Mouse (Mus musculus) liver, embryonic 11.5 days (tissue): Measurements from ENCODE around the gene Nell1. TPM values are rescaled to one million over a fixed set of nuclear protein-coding genes. Genes with fewer than 3 reads are reported as not detected.

Source experiments
- ATAC-seq: fragments of 200-750 bp; cut with Nextera tagmentation; replicated peaks from 2 replicates; pipeline ENCODE4 v1.8.0; 2017; ENCODE audit warnings: moderate number of reproducible peaks, mild to moderate bottlenecking, moderate TSS enrichment, moderate library complexity; ENCODE audit not compliant: low FRiP score
- DNase-seq: peaks from one replicate; pipeline ENCODE4 v3.0.0-alpha.2; 2017; ENCODE audit warnings: low spot score
- H3K27ac ChIP-seq: fragments of 300-500 bp; sonication (generic); 2 replicates; pipeline ENCODE4 v1.5.1; 2014; ENCODE audit warnings: mild to moderate bottlenecking, low read depth, low read length, control low read depth
- H3K27me3 ChIP-seq: fragments of 300-500 bp; sonication (generic); replicated peaks from 2 replicates; pipeline ENCODE4 v1.6.1; 2014; ENCODE audit warnings: low read length, mixed read lengths; ENCODE audit not compliant: control insufficient read depth, insufficient read depth
- H3K36me3 ChIP-seq: fragments of 300-500 bp; sonication (generic); 2 replicates; pipeline ENCODE4 v1.6.1; 2014; ENCODE audit warnings: mild to moderate bottlenecking, low read length, moderate library complexity, mixed read lengths; ENCODE audit not compliant: control insufficient read depth, insufficient read depth
- H3K4me1 ChIP-seq: fragments of 300-500 bp; sonication (generic); replicated peaks from 2 replicates; pipeline ENCODE4 v1.6.1; 2014; ENCODE audit warnings: low read length, mixed read lengths; ENCODE audit not compliant: control insufficient read depth, insufficient read depth
- H3K4me2 ChIP-seq: fragments of 300-500 bp; sonication (generic); 2 replicates; pipeline ENCODE4 v1.6.1; 2014; ENCODE audit warnings: mild to moderate bottlenecking, control low read depth, moderate library complexity
- H3K4me3 ChIP-seq: fragments of 300-500 bp; sonication (generic); 2 replicates; pipeline ENCODE4 v1.5.1; 2014; ENCODE audit warnings: low read depth, low read length, control low read depth
- H3K9ac ChIP-seq: fragments of 300-500 bp; sonication (generic); 2 replicates; pipeline ENCODE4 v1.6.1; 2014; ENCODE audit warnings: low read depth, low read length, control low read depth
- H3K9me3 ChIP-seq: fragments of 300-500 bp; sonication (generic); 2 replicates; pipeline ENCODE4 v1.6.1; 2016; ENCODE audit warnings: low read length, inconsistent platforms, mixed read lengths; ENCODE audit not compliant: control insufficient read depth
- WGBS: fragments of 180-500 bp; shearing (Covaris S2); extraction: QIAGEN DNeasy Blood & Tissue Kit; methylation state at CpG from one replicate; pipeline ENCODE4 v1.1.7; 2014; 5-methylcytosine and 5-hydroxymethylcytosine counted together
- polyA plus RNA-seq: library from polyadenylated mRNA; unstranded; fragments of >200 nt; fragmentation: Nextera tagmentation; extraction: Ambion mirVana; gene quantifications from 2 replicates; pipeline ENCODE4 v1.2.1, GENCODE M21; 2014

Gene Nell1
- polyA plus RNA-seq, 1 experiment from 2014 or later = 1.7 TPM

- Histone ChIP-seq H3K4me1 (no peaks in the 10 kb centered on the region), H3K9ac (no peak overlapping the region), H3K9me3 (no peaks in the 10 kb centered on the region), H3K27me3 (no peaks in the 10 kb centered on the region), H3K27ac (no peak overlapping the region), H3K4me2 (no peak overlapping the region), H3K36me3 (no peaks in the 10 kb centered on the region), H3K4me3 (no peak overlapping the region)
- WGBS = 56% methylated on average over 4 of the region's 4 CpGs
- ATAC-seq (no peak), DNase-seq (no peak)
These were observed 21.0 kb upstream of the Nell1 start for GRCm38 (mm10) chr7:49953546-49954181.

- no peak overlapping the region for H3K27ac ChIP-seq
- H3K9ac ChIP-seq = no peak overlapping the region
- H3K36me3 ChIP-seq = no peaks in the 10 kb centered on the region
- DNase-seq = no peak
- no peak for ATAC-seq
- 74% methylated on average over 7 of the region's 7 CpGs for WGBS
- H3K4me2 ChIP-seq = no peak overlapping the region
- no peak overlapping the region for H3K4me3 ChIP-seq
- no peaks in the 10 kb centered on the region for H3K4me1 ChIP-seq
- H3K27me3 ChIP-seq = no peaks in the 10 kb centered on the region
- no peaks in the 10 kb centered on the region for H3K9me3 ChIP-seq
These were observed 19.8 kb upstream of the Nell1 start for GRCm38 (mm10) chr7:49954834-49955233.

GRCm38 (mm10) chr7:49957142-49957541 is 17.5 kb upstream of the Nell1 start:
- 64% methylated on average over 3 of the region's 3 CpGs for WGBS
- no peak for ATAC-seq
- H3K27ac ChIP-seq = no peak overlapping the region

GRCm38 (mm10) chr7:49963764-49964163 is 10.9 kb upstream of the Nell1 start:
- WGBS = 82% methylated on average over 2 of the region's 2 CpGs
- no peaks in the 10 kb centered on the region for H3K36me3 ChIP-seq
- H3K4me3 ChIP-seq = no peak overlapping the region
- H3K9ac ChIP-seq = no peak overlapping the region
- ATAC-seq = no peak
- H3K4me1 ChIP-seq = no peaks in the 10 kb centered on the region
- no peaks in the 10 kb centered on the region for H3K27me3 ChIP-seq
- H3K4me2 ChIP-seq = no peak overlapping the region
- no peak overlapping the region for H3K27ac ChIP-seq
- DNase-seq = no peak
- H3K9me3 ChIP-seq = no peaks in the 10 kb centered on the region

More at GRCm38 (mm10) chr7:49957142-49957541, 17.5 kb upstream of the Nell1 start:
- Histone ChIP-seq H3K36me3 (no peaks in the 10 kb centered on the region), H3K9ac (no peak overlapping the region), H3K9me3 (no peaks in the 10 kb centered on the region), H3K4me2 (no peak overlapping the region), H3K4me3 (no peak overlapping the region), H3K27me3 (no peaks in the 10 kb centered on the region), H3K4me1 (no peaks in the 10 kb centered on the region)
- DNase-seq = no peak

- Histone ChIP-seq H3K4me3 (no peak overlapping the region), H3K4me2 (no peak overlapping the region), H3K36me3 (no peaks in the 10 kb centered on the region), H3K4me1 (no peaks in the 10 kb centered on the region), H3K27ac (no peak overlapping the region), H3K9me3 (no peaks in the 10 kb centered on the region), H3K9ac (no peak overlapping the region), H3K27me3 (peaks cover 10% of the 10 kb centered on the region)
- 41% methylated on average over 4 of the region's 4 CpGs for WGBS
- DNase-seq = no peak
- ATAC-seq = no peak
These were observed 5.1 kb upstream of the Nell1 start for GRCm38 (mm10) chr7:49969516-49969915.

GRCm38 (mm10) chr7:49975441-49976121 is 917 bp downstream of the Nell1 start:
- no peaks in the 10 kb centered on the region for H3K4me1 ChIP-seq
- no peaks in the 10 kb centered on the region for H3K9me3 ChIP-seq
- peaks cover 48% of the 10 kb centered on the region for H3K27me3 ChIP-seq
- H3K4me2 ChIP-seq = peak overlapping the region; percentile 69
- H3K36me3 ChIP-seq = no peaks in the 10 kb centered on the region
- H3K27ac ChIP-seq = no peak overlapping the region
- WGBS = 2% methylated on average over 40 of the region's 40 CpGs
- no peak overlapping the region for H3K9ac ChIP-seq
- no peak for ATAC-seq
- no peak for DNase-seq
- H3K4me3 ChIP-seq = peak overlapping the region; percentile 48

- no peak overlapping the region for H3K4me3 ChIP-seq
- DNase-seq = no peak
- H3K27ac ChIP-seq = no peak overlapping the region
- ATAC-seq = no peak
- H3K4me2 ChIP-seq = no peak overlapping the region
- whole genome bisulfite sequencing = 24% methylated on average over 9 of the region's 9 CpGs
- H3K4me1 ChIP-seq = no peaks in the 10 kb centered on the region
- no peak overlapping the region for H3K9ac ChIP-seq
- H3K9me3 ChIP-seq = no peaks in the 10 kb centered on the region
- no peaks in the 10 kb centered on the region for H3K36me3 ChIP-seq
- peaks cover 16% of the 10 kb centered on the region for H3K27me3 ChIP-seq
These were observed 7.0 kb downstream of the Nell1 start for GRCm38 (mm10) chr7:49981511-49982227.

GRCm38 (mm10) chr7:49984698-49985097 is 10.0 kb downstream of the Nell1 start:
- no peak overlapping the region for H3K4me2 ChIP-seq
- no peak for ATAC-seq
- H3K4me3 ChIP-seq = no peak overlapping the region
- no peaks in the 10 kb centered on the region for H3K9me3 ChIP-seq
- no peak overlapping the region for H3K9ac ChIP-seq
- no peak for DNase-seq
- H3K4me1 ChIP-seq = no peaks in the 10 kb centered on the region
- no peaks in the 10 kb centered on the region; the same call in 1 of the 2 replicates for H3K27me3 ChIP-seq
- no peak overlapping the region for H3K27ac ChIP-seq
- WGBS = 36% methylated on average over 6 of the region's 6 CpGs
- no peaks in the 10 kb centered on the region for H3K36me3 ChIP-seq
